Mouse (Mus musculus) natural killer cell, adult 2 months (primary cell): ENCODE measurements around the gene Slc45a1.
A peak's percentile ranks its signal among the peaks of the same experiment; 100 is the strongest.

Experiments used
- DNase-seq, 2 experiments: peaks; one replicate each; pipeline ENCODE4 v3.0.0; 2022; ENCODE audit warnings: low spot score in 2 of 2

Slc45a1 gene

GRCm38 (mm10) chr4:150651390-150652277 is at the start of gene Slc45a1:
Gene Slc45a1 (minus strand): TSS chr4:150652174.
- no peak for DNase-seq

- DNase-seq: no peak
These were observed 48.9 kb upstream of the Slc45a1 start for GRCm38 (mm10) chr4:150700849-150701248.

- no peak for DNase-seq
These were observed 42.6 kb upstream of the Slc45a1 start for GRCm38 (mm10) chr4:150694434-150695108.

GRCm38 (mm10) chr4:150692861-150693403 is 41.0 kb upstream of the Slc45a1 start:
- DNase-seq: no peak

GRCm38 (mm10) chr4:150690759-150691158 is 38.8 kb upstream of the Slc45a1 start:
- DNase-seq: no peak

- DNase-seq: no peak
These were observed 37.6 kb upstream of the Slc45a1 start for GRCm38 (mm10) chr4:150689553-150689952.

GRCm38 (mm10) chr4:150687126-150687753 is 35.3 kb upstream of the Slc45a1 start:
- no peak for DNase-seq

GRCm38 (mm10) chr4:150686538-150686937 is 34.6 kb upstream of the Slc45a1 start:
- no peak for DNase-seq

- no peak for DNase-seq
These were observed 34.0 kb upstream of the Slc45a1 start for GRCm38 (mm10) chr4:150685778-150686493.

GRCm38 (mm10) chr4:150685043-150685777 is 33.2 kb upstream of the Slc45a1 start:
- DNase-seq: no peak

GRCm38 (mm10) chr4:150680373-150680772 is 28.4 kb upstream of the Slc45a1 start:
- no peak for DNase-seq

GRCm38 (mm10) chr4:150678789-150679188 is 26.8 kb upstream of the Slc45a1 start:
- DNase-seq: no peak

GRCm38 (mm10) chr4:150677846-150678224 is 25.9 kb upstream of the Slc45a1 start:
- DNase-seq: no peak

GRCm38 (mm10) chr4:150677126-150677845 is 25.3 kb upstream of the Slc45a1 start:
- DNase-seq: no peak

GRCm38 (mm10) chr4:150676029-150676428 is 24.1 kb upstream of the Slc45a1 start:
- DNase-seq: no peak

GRCm38 (mm10) chr4:150675274-150675673 is 23.3 kb upstream of the Slc45a1 start:
- DNase-seq: no peak

GRCm38 (mm10) chr4:150665806-150666205 is 13.8 kb upstream of the Slc45a1 start:
- DNase-seq: no peak

GRCm38 (mm10) chr4:150664726-150665125 is 12.8 kb upstream of the Slc45a1 start:
- DNase-seq: no peak

GRCm38 (mm10) chr4:150663192-150663591 is 11.2 kb upstream of the Slc45a1 start:
- peak; percentile 17 to 19 for DNase-seq

GRCm38 (mm10) chr4:150661886-150662285 is 9.9 kb upstream of the Slc45a1 start:
- no peak for DNase-seq
